Mouse (Mus musculus) retina, embryonic 14.5 days (tissue): ENCODE measurements around the gene Txk.

ENCODE experiments used
- DNase-seq: peaks from one replicate; pipeline ENCODE4 v3.0.0-alpha.2; 2015; ENCODE audit warnings: low spot score

The Txk gene

DNA sequence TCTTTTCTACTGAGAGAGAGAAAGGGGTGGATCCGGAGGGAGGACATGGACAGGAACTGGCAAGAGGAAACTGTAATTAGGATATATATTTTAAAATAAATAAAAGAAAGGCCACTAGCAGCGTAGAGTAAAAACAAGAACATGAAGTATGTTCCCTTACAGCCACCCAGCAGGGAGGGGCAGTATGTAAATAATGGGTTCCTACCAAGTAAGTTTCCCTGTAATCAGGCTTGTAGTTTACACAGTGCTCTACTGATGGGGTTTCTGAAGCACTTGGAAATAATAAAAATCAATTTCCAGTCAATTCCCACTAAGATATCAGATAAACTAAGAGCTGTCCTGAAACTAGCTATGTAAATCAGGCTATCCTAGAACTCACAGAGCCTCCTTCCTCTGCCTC, 57.9 kb downstream of the Txk start:
- no peak for DNase-seq

DNA sequence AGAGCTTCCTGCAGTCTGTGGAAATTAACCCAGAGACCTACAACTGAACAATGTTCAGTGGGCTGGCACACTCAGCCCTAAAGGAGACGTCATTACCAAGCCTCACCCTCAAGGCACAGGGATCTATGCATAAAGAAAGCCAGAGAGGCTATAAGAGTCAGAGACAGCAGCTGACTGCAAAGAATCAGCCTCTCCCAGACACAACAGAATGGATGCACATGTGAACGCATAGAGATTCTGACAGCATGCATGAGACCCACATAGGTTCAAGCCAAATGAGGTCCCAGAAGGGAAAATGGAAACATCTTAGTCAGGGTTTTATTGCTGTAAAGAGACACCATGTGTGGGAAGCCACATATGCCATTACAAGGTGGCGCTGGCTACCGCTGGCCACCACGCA, 62.1 kb downstream of the Txk start:
- no peak for DNase-seq

GRCm38 (mm10) chr5:72689556-72689955, 63.0 kb downstream of the Txk start:
- DNase-seq = no peak

DNA sequence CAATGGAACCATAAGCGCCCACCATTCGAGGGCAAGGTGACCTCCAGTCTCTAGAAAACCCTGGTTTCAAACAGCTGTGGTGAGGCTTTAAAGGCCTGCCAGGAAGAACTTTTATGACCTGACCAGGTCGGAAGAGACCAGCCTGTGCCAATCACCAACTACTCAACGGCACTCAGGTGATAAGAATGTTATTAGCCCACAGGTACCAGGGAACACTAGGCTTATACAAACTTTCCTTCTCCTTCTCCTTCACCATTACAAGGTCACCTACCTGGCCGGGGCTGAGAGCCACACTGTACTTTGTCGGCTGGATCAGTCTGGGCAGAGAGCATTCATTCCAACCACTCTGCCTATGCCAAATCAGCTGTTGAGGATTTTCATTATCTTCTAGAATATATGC, 71.1 kb downstream of the Txk start:
- DNase-seq = no peak

- no peak for DNase-seq
Measured at GRCm38 (mm10) chr5:72674994-72675542, 77.5 kb downstream of the Txk start.

- DNase-seq = no peak
Measured at GRCm38 (mm10) chr5:72671017-72671699, 81.4 kb downstream of the Txk start.

DNA sequence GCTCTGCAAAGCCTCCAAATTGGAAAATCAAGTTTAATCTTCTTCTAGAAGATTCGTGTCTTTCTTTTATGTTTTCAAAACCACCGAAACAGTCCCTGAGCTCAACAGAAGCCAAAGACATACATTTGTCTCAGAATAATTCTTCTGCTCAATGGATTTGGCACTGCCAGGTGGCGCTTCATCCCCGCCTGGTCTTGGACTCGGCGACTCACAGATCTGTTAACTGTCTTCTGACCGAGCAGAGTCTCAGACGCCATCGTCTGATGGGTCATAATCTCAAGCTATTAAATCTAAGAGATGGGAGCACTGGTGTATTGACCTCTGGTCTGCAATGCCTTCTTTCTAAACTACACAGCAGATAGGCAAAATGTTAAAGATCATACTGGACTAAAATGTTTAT, 84.2 kb downstream of the Txk start:
- DNase-seq = no peak

GRCm38 (mm10) chr5:72666428-72666827, 86.1 kb downstream of the Txk start:
- no peak for DNase-seq

GRCm38 (mm10) chr5:72665281-72665680, 87.3 kb downstream of the Txk start:
- peak; percentile 68 for DNase-seq

- no peak for DNase-seq
Measured at GRCm38 (mm10) chr5:72664854-72665253, 87.7 kb downstream of the Txk start.

DNA sequence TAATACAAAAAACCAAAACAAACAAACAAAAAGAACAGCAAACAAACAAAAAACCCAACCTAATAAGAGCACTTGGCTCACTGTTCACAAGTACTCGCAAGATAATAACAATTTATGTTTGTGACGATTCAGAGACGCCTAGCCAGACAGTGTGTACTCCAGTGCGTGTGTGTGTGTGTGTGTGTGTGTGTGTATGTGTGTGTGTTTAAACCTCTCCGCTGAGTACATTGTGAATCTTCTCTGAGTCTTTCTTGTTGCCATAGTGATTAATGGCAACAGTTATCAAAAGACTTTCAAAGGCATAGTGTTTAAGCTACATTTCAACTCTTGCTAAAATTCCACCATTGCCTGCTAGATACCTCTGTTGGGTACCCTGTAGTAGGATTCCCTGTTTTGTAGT, 88.5 kb downstream of the Txk start:
- DNase-seq = no peak

DNA sequence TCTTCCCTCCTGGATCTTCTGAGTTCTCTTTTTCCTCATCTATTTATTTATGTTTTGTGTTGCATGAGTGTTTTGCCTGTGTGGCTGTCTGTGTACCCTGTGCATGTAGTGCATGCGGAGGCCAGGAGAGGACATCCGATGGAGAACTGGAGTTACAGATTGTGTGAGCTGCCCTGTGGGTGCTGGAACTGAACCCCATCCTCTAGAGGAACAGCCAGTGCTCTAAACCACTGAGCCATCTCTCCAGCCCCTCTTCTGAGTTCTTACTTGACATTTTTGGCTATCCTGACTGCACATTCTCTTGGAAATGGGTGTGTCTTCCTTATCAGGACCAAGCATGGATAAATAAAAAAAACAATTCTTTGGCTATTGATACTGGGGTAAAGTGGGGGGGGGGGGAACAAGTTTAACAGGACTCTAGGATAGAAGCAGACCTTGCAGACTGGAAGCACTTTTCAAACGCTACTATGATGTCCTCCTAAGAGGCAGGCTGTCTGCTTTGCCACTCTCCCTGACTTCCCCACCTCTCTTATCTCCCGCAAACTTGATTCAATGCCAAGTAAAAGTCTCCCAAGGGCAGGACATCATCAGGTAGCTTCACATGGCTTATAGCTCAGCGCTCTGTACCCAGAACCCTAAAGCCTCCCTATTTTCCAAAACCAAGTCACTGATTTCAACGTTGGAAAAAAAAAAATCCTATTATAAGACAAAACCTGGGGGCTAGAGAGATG, 91.4 kb downstream of the Txk start:
- no peak for DNase-seq

GRCm38 (mm10) chr5:72658375-72658774, 94.2 kb downstream of the Txk start:
- DNase-seq = no peak

DNA sequence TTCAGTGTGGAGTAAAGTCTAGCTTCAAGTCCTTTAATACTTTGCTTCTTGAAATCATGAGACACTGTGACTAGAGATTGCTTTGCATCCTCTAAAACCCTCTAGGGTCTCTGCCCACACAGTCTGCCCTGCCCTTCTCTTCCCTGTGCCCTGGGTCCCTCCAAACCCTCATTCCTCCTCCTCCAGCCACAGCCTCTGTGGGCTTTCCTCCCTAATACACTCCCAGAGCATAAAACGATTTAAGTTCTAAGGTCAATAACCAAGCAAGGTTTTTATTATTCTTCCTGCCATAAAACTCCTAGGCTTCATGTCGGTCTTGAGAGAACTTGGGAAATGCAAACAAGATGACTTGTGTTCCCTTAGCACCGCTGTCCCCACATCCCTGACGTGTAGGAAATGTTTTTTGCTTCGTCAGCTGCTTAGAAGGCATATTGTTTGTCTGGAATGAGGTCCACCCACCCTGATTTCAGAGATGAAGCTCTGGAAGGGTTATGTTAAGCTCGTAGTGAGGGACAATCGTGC, 96.2 kb downstream of the Txk start:
- no peak for DNase-seq

GRCm38 (mm10) chr5:72653068-72653674, 99.4 kb downstream of the Txk start:
- no peak for DNase-seq

DNA sequence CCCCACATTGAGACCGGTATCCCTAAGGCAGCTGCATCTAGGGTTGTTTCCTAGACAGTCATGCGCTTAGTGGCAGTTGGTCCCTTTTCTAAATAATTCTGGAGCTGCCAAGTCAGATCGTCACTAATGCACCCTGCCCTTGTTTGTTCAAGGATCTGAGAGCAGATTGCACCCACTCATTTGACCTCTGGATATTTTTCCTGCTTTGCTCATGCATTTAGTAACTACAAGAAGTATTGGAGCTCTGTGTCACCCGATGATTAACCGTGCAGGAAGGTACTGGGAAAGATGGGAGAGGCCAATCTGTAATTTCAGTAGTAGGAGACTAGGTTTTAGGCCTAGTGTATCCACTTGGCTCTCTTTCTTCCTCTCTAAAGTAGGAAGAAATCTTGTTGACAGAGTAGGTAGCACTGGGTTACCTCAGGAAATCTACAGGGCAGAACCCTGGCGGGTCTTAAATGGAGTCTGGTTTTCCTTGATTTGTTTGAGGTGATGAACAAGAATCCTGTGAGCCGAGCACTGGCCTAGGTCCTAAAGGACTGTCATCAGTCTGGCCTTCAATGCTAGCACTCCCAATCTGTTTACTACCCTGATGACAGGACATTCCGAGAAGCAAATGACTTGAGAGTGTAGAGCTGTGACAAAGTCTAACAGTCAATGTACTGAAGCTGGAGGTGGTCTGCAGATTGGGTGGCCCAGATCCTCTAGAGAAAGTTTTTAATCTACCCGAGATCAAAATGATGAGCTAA, 103.4 kb downstream of the Txk start:
- DNase-seq = no peak

- DNase-seq = peak; percentile 27
Measured at GRCm38 (mm10) chr5:72647958-72648595, 104.5 kb downstream of the Txk start.

- peak; percentile 75 for DNase-seq
Measured at GRCm38 (mm10) chr5:72647418-72647907, 105.1 kb downstream of the Txk start, which contains the start of gene Nipal1. TSS of gene Nipal1 (plus strand) at chr5:72647795.

- no peak for DNase-seq
Measured at GRCm38 (mm10) chr5:72646996-72647395, 105.6 kb downstream of the Txk start.

DNA sequence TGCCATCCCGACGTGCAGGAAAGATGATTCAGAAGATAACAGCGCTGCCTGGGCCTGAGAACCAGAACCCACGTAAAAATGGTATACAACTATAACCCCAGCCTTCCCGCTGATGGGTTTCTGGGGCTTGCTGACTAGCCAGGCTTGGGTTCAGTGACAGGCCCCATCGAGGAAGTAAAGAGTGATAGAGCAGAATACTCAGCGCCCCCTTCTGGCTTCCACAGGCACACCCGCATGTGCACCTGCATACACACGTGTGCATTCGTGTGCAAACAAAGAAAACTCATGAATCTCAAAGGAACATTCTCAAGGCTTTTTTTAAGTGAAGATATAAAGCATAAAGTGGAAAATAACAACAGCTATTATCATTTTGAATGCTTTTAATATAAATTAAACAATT, 106.4 kb downstream of the Txk start:
- DNase-seq = peak; percentile 29
